23 mouse cellular contexts compared by ENCODE assay signal in genomic region chr12:76591037-76591436, GRCm38 (mm10).
DNase-seq lines count a peak whose midpoint lies in the region; TF ChIP-seq lines count a peak whose summit lies in the region.
"Had no signal": no experiment of that assay in that cellular context is flagged by ENCODE, and none has a peak within 500 bp of the region (broad histone marks: within the 10 kb centered on the region; RNA-seq: fewer than 3 reads in every experiment).

No protein-coding gene starts in this region.

- H3K27ac ChIP-seq in gastrocnemius, adult 2 months = 0 out of 2 replicates have a peak overlapping the region, but pooled peaks have one; percentile 71
- H3K27ac ChIP-seq in brown adipose tissue, adult 24 weeks (replicated peaks; ENCODE audit: low read depth, low read length) = peak overlapping the region; percentile 25; the same call in 1 of the 2 replicates
- H3K27ac ChIP-seq: embryonic facial prominence, embryonic 10.5 days; embryonic facial prominence, embryonic 13.5 days; forebrain, embryonic 12.5 days; forebrain, embryonic 15.5 days; heart, embryonic 15.5 days; hindbrain, embryonic 14.5 days; hindbrain, postnatal 0 days had no signal

- peak; percentile 65 for DNase-seq in cerebellum, adult 9-10 months
- no peak for DNase-seq in cerebellum, adult 11-12 months
- no peak for DNase-seq in gastrocnemius, adult 2 months
- no peak for DNase-seq in gastrocnemius, postnatal 10 days
- no peak for DNase-seq in kidney, adult 9 months
- DNase-seq: adrenal gland, adult 2 months; adrenal gland, postnatal 14 days; embryo, embryonic 11 days; gastrocnemius, postnatal 25 days; heart, adult 18-20 months; heart, postnatal 10 days; heart, postnatal 4 days; kidney, adult 18-20 months had no signal

- H3K4me3 ChIP-seq in gastrocnemius, adult 2 months = no peak overlapping the region
- H3K4me3 ChIP-seq in brown adipose tissue, adult 24 weeks (ENCODE audit: insufficient read depth, low read depth, low read length) = no peak overlapping the region
- H3K4me3 ChIP-seq: embryonic facial prominence, embryonic 10.5 days; embryonic facial prominence, embryonic 13.5 days; erythroblast, embryonic 14.5 days; forebrain, embryonic 12.5 days; forebrain, embryonic 15.5 days; heart, embryonic 12.5 days; heart, embryonic 15.5 days had no signal

- TF ChIP-seq CTCF in gastrocnemius, adult 2 months (IDR thresholded peaks at IDR 0.05) = no peak

- peaks cover 31% of the 10 kb centered on the region for H3K4me1 ChIP-seq in brown adipose tissue, adult 24 weeks (ENCODE audit: control insufficient read depth, insufficient read depth, insufficient read length, low read length)

- intact Hi-C loops in gastrocnemius, adult 2 months (cut with DNase I) = loop anchor here (5.0 kb wide), 1 partner anchor 131 kb away; no protein-coding TSS in a partner anchor
